ENCODE assay signal across 22 mouse cellular contexts in the genomic region with DNA sequence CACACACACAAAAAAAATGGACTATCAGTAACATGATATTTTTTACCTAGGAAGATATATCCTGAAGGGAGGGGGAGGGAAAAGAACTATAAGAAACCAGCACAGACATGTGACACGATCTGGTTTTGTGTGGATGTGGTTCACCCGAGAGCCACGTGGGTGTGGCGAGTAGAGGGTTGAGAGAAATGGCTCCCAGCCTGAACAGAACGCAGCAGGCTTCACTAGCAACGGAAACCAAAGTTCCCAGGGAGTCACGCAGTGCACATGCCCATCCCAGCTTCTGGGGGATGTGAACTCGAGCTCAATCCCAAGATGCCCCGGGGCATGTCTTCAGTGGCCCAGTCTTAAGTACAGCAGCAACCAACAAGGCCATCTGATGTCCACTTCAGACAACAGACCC.
A peak's percentile ranks its signal among the peaks of the same experiment; 100 is the strongest.
DNase-seq lines count a peak whose midpoint lies in the region; ATAC-seq lines count a peak whose summit lies in the region.
"Had no signal": no experiment of that assay in that cellular context is flagged by ENCODE, and none has a peak within 500 bp of the region (broad histone marks: within the 10 kb centered on the region; RNA-seq: fewer than 3 reads in every experiment).

No protein-coding gene starts in this region.

- no peaks in the 10 kb centered on the region for H3K9me3 ChIP-seq in hindbrain, embryonic 10.5 days
- H3K9me3 ChIP-seq in hindbrain, embryonic 11.5 days (ENCODE audit: control insufficient read depth, low read length): no peaks in the 10 kb centered on the region
- H3K9me3 ChIP-seq in midbrain, embryonic 14.5 days (ENCODE audit: control insufficient read depth, low read length): no peaks in the 10 kb centered on the region
- H3K9me3 ChIP-seq: forebrain, embryonic 12.5 days; heart, embryonic 12.5 days; hindbrain, embryonic 13.5 days had no signal

- peaks cover 7% of the 10 kb centered on the region; the same call in 1 of the 2 replicates for H3K4me1 ChIP-seq in hindbrain, embryonic 10.5 days (replicated peaks)
- H3K4me1 ChIP-seq in hindbrain, embryonic 11.5 days (replicated peaks; ENCODE audit: control insufficient read depth, insufficient read depth, low read length): no peaks in the 10 kb centered on the region
- no peaks in the 10 kb centered on the region for H3K4me1 ChIP-seq in midbrain, embryonic 14.5 days (ENCODE audit: control insufficient read depth, insufficient read depth, low read length)
- H3K4me1 ChIP-seq: forebrain, embryonic 12.5 days; hindbrain, embryonic 13.5 days had no signal

- H3K4me2 ChIP-seq in hindbrain, embryonic 11.5 days (replicated peaks; ENCODE audit: low read depth, low read length): no peak overlapping the region
- no peak overlapping the region for H3K4me2 ChIP-seq in midbrain, embryonic 14.5 days (ENCODE audit: low read length)
- H3K4me2 ChIP-seq: forebrain, embryonic 12.5 days; heart, embryonic 12.5 days; hindbrain, embryonic 13.5 days had no signal

- no peaks in the 10 kb centered on the region for H3K27me3 ChIP-seq in hindbrain, embryonic 10.5 days (ENCODE audit: insufficient read depth, poor library complexity, severe bottlenecking)
- H3K27me3 ChIP-seq in hindbrain, embryonic 11.5 days (ENCODE audit: control insufficient read depth, insufficient read depth, low read length): no peaks in the 10 kb centered on the region
- H3K27me3 ChIP-seq in midbrain, embryonic 14.5 days (ENCODE audit: control insufficient read depth, insufficient read depth, low read length): no peaks in the 10 kb centered on the region
- H3K27me3 ChIP-seq: forebrain, embryonic 12.5 days; heart, embryonic 12.5 days; hindbrain, embryonic 13.5 days had no signal

- 72% methylated on average over 9 of the region's 9 CpGs for WGBS in hindbrain, embryonic 10.5 days
- 74% methylated on average over 9 of the region's 9 CpGs for WGBS in hindbrain, embryonic 11.5 days
- 72% methylated on average over 9 of the region's 9 CpGs for WGBS in midbrain, embryonic 14.5 days

- H3K4me3 ChIP-seq in hindbrain, embryonic 10.5 days: no peak overlapping the region
- no peak overlapping the region for H3K4me3 ChIP-seq in hindbrain, embryonic 11.5 days (ENCODE audit: low read depth, low read length)
- H3K4me3 ChIP-seq in midbrain, embryonic 14.5 days (replicated peaks; ENCODE audit: low read depth, low read length): no peak overlapping the region
- H3K4me3 ChIP-seq: forebrain, embryonic 12.5 days; heart, embryonic 12.5 days; hindbrain, embryonic 13.5 days had no signal

- H3K9ac ChIP-seq in hindbrain, embryonic 11.5 days (ENCODE audit: low read depth, low read length): no peak overlapping the region
- H3K9ac ChIP-seq in midbrain, embryonic 14.5 days (replicated peaks; ENCODE audit: low read length): no peak overlapping the region
- H3K9ac ChIP-seq: forebrain, embryonic 12.5 days; forebrain, postnatal 0 days; heart, embryonic 12.5 days; hindbrain, embryonic 13.5 days had no signal

- ATAC-seq in hindbrain, embryonic 11.5 days (ENCODE audit: low FRiP score): no peak
- ATAC-seq in midbrain, embryonic 14.5 days (ENCODE audit: low FRiP score, low TSS enrichment): no peak
- ATAC-seq: CD4-positive, CD25-positive, alpha-beta regulatory T cell, adult 4 months; forebrain, postnatal 0 days; hindbrain, postnatal 0 days had no signal

- H3K27ac ChIP-seq in hindbrain, embryonic 10.5 days: 0 out of 2 replicates have a peak overlapping the region, but pooled peaks have one; percentile 6
- no peak overlapping the region for H3K27ac ChIP-seq in hindbrain, embryonic 11.5 days (ENCODE audit: low read depth, low read length)
- no peak overlapping the region for H3K27ac ChIP-seq in midbrain, embryonic 14.5 days (replicated peaks; ENCODE audit: low read depth, low read length)
- H3K27ac ChIP-seq: forebrain, embryonic 12.5 days; hindbrain, embryonic 13.5 days; hindbrain, postnatal 0 days had no signal

- peaks cover 65% of the 10 kb centered on the region for H3K36me3 ChIP-seq in hindbrain, embryonic 10.5 days
- peaks cover 2% of the 10 kb centered on the region; the same call in 1 of the 2 replicates for H3K36me3 ChIP-seq in hindbrain, embryonic 11.5 days (ENCODE audit: control insufficient read depth, insufficient read depth, low read length)
- H3K36me3 ChIP-seq in midbrain, embryonic 14.5 days (ENCODE audit: control insufficient read depth, insufficient read depth, low read length): peaks cover 86% of the 10 kb centered on the region

- DNase-seq in embryo, embryonic 10.5 days (ENCODE audit: low spot score): peak; percentile 24
- DNase-seq in embryo, embryonic 10 days (ENCODE audit: low spot score): no peak
- peak; percentile 12 for DNase-seq in hindbrain, embryonic 10.5 days (ENCODE audit: low spot score)
- DNase-seq in hindbrain, embryonic 11.5 days (ENCODE audit: low spot score): no peak
- DNase-seq in retina, postnatal 1 day: peak; percentile 39
- DNase-seq in retina, embryonic 14.5 days (ENCODE audit: low spot score): no peak
- peak; percentile 20 for DNase-seq in mesoderm, embryonic 11.5 days (ENCODE audit: low read depth, low spot score)
- no peak for DNase-seq in midbrain, embryonic 14.5 days
- DNase-seq: adrenal gland, adult 8-10 months; adrenal gland, postnatal 36 days; B cell, adult 2 months; cerebellum, adult 2 months; cerebellum, postnatal 10 days; forebrain, postnatal 0 days; gastrocnemius, postnatal 10 days; heart, postnatal 36 days; kidney, adult 11 months had no signal

Comparison
In these comparisons a context has a peak if more than half of its experiments do, and no peak if none do; other contexts are left out.
1. DNase-seq: peak in embryo, embryonic 10.5 days (single experiment), hindbrain, embryonic 10.5 days (single experiment), retina, postnatal 1 day (single experiment) and mesoderm, embryonic 11.5 days (single experiment); none in embryo, embryonic 10 days (single experiment), hindbrain, embryonic 11.5 days (single experiment), retina, embryonic 14.5 days (single experiment) and midbrain, embryonic 14.5 days (single experiment).